Mouse (Mus musculus) E14TG2a.4 (cell line): Measurements from ENCODE around the gene 2210408I21Rik.

Experiments used
- H3K27me3 ChIP-seq: 2 replicates; pipeline ENCODE4 v1.6.1; 2014; ENCODE audit warnings: low read length, control low read depth; ENCODE audit not compliant: insufficient read depth
- H3K36me3 ChIP-seq: 2 replicates; pipeline ENCODE4 v1.6.1; 2014; ENCODE audit warnings: low read length, control low read depth; ENCODE audit not compliant: insufficient read depth
- H3K4me1 ChIP-seq: replicated peaks from 2 replicates; pipeline ENCODE4 v1.6.1; 2014; ENCODE audit warnings: low read depth, low read length, control low read depth
- H3K4me3 ChIP-seq: replicated peaks from 2 replicates; pipeline ENCODE4 v1.5.1; 2014; ENCODE audit warnings: mild to moderate bottlenecking, low read length
- H3K9me3 ChIP-seq: 2 replicates; pipeline ENCODE4 v1.6.1; 2014; ENCODE audit warnings: low read length, control low read depth
- CTCF ChIP-seq: conservative IDR thresholded peaks from 2 replicates; pipeline ENCODE4 v1.5.1; 2014; ENCODE audit warnings: low read length
- NANOG ChIP-seq: IDR thresholded peaks from 2 replicates; pipeline ENCODE4 v1.6.1; 2014; ENCODE audit warnings: borderline replicate concordance, low read length, mixed read lengths
- POU5F1 ChIP-seq: IDR thresholded peaks from 2 replicates; pipeline ENCODE4 v1.6.1; 2014; ENCODE audit warnings: low read length, borderline replicate concordance

2210408I21Rik gene

GRCm38 (mm10) chr13:77342097-77342496 lies 206.8 kb downstream of the 2210408I21Rik start:
- Histone ChIP-seq H3K9me3 (no peaks in the 10 kb centered on the region), H3K4me1 (peaks cover 3% of the 10 kb centered on the region; the same call in 1 of the 2 replicates), H3K36me3 (no peaks in the 10 kb centered on the region), H3K27me3 (no peaks in the 10 kb centered on the region), H3K4me3 (no peak overlapping the region)
- TF ChIP-seq CTCF (no peak), POU5F1 (no peak), NANOG (no peak)

GRCm38 (mm10) chr13:77385448-77385970 lies 250.2 kb downstream of the 2210408I21Rik start:
- no peaks in the 10 kb centered on the region for H3K36me3 ChIP-seq
- no peaks in the 10 kb centered on the region for H3K4me1 ChIP-seq
- no peak for TF ChIP-seq NANOG
- TF ChIP-seq POU5F1: no peak
- no peak overlapping the region for H3K4me3 ChIP-seq
- no peaks in the 10 kb centered on the region for H3K9me3 ChIP-seq
- H3K27me3 ChIP-seq: no peaks in the 10 kb centered on the region

- Histone ChIP-seq H3K4me1 (no peaks in the 10 kb centered on the region), H3K36me3 (no peaks in the 10 kb centered on the region)
- TF ChIP-seq POU5F1: no peak
- no peak for TF ChIP-seq CTCF
- TF ChIP-seq NANOG: no peak
Measured at GRCm38 (mm10) chr13:77386001-77386400, 250.7 kb downstream of the 2210408I21Rik start.

GRCm38 (mm10) chr13:77388148-77388547 lies 252.8 kb downstream of the 2210408I21Rik start:
- no peak for TF ChIP-seq CTCF
- no peak for TF ChIP-seq POU5F1
- TF ChIP-seq NANOG: no peak
- H3K4me3 ChIP-seq: no peak overlapping the region
- H3K4me1 ChIP-seq: no peaks in the 10 kb centered on the region
- H3K27me3 ChIP-seq: no peaks in the 10 kb centered on the region
- no peaks in the 10 kb centered on the region for H3K36me3 ChIP-seq
- no peaks in the 10 kb centered on the region for H3K9me3 ChIP-seq

More at GRCm38 (mm10) chr13:77386001-77386400, 250.7 kb downstream of the 2210408I21Rik start:
- Histone ChIP-seq H3K4me3 (no peak overlapping the region), H3K9me3 (no peaks in the 10 kb centered on the region), H3K27me3 (no peaks in the 10 kb centered on the region)

GRCm38 (mm10) chr13:77389209-77389608 lies 253.9 kb downstream of the 2210408I21Rik start:
- no peaks in the 10 kb centered on the region for H3K4me1 ChIP-seq
- no peaks in the 10 kb centered on the region for H3K36me3 ChIP-seq
- H3K27me3 ChIP-seq: no peaks in the 10 kb centered on the region
- H3K9me3 ChIP-seq: no peaks in the 10 kb centered on the region
- TF ChIP-seq POU5F1 (no peak), CTCF (no peak), NANOG (no peak)
- no peak overlapping the region for H3K4me3 ChIP-seq

GRCm38 (mm10) chr13:77396374-77396773 lies 261.0 kb downstream of the 2210408I21Rik start:
- Histone ChIP-seq H3K4me3 (no peak overlapping the region), H3K36me3 (no peaks in the 10 kb centered on the region), H3K27me3 (no peaks in the 10 kb centered on the region), H3K9me3 (no peaks in the 10 kb centered on the region), H3K4me1 (no peaks in the 10 kb centered on the region)
- TF ChIP-seq CTCF (no peak), POU5F1 (no peak), NANOG (no peak)

GRCm38 (mm10) chr13:77396981-77397380 lies 261.6 kb downstream of the 2210408I21Rik start:
- TF ChIP-seq NANOG: no peak
- no peak for TF ChIP-seq CTCF
- no peak for TF ChIP-seq POU5F1
- H3K36me3 ChIP-seq: no peaks in the 10 kb centered on the region
- H3K4me1 ChIP-seq: no peaks in the 10 kb centered on the region
- no peaks in the 10 kb centered on the region for H3K27me3 ChIP-seq
- no peak overlapping the region for H3K4me3 ChIP-seq
- H3K9me3 ChIP-seq: no peaks in the 10 kb centered on the region

- Histone ChIP-seq H3K36me3 (no peaks in the 10 kb centered on the region), H3K4me3 (no peak overlapping the region), H3K9me3 (no peaks in the 10 kb centered on the region), H3K27me3 (no peaks in the 10 kb centered on the region), H3K4me1 (no peaks in the 10 kb centered on the region)
- no peak for TF ChIP-seq NANOG
- no peak for TF ChIP-seq POU5F1
- TF ChIP-seq CTCF: no peak
Measured at GRCm38 (mm10) chr13:77397646-77398045, 262.3 kb downstream of the 2210408I21Rik start.

- Histone ChIP-seq H3K9me3 (no peaks in the 10 kb centered on the region), H3K36me3 (no peaks in the 10 kb centered on the region), H3K27me3 (no peaks in the 10 kb centered on the region), H3K4me1 (no peaks in the 10 kb centered on the region), H3K4me3 (no peak overlapping the region)
- TF ChIP-seq POU5F1 (no peak), CTCF (no peak), NANOG (no peak)
Measured at GRCm38 (mm10) chr13:77398477-77398876, 263.1 kb downstream of the 2210408I21Rik start.
